Mouse (Mus musculus) lung, postnatal 0 days (tissue): ENCODE results near the gene Eif4h. TPM values are rescaled to one million over a fixed set of nuclear protein-coding genes. Genes with fewer than 3 reads are reported as not detected.

Experiments
- ATAC-seq: fragments of 200-750 bp; cut with Nextera tagmentation; 2 replicates; pipeline ENCODE4 v1.8.0; 2017; ENCODE audit warnings: moderate library complexity
- DNase-seq: peaks from one replicate; pipeline ENCODE4 v3.0.0-alpha.2; 2016; ENCODE audit warnings: low spot score
- H3K27ac ChIP-seq: fragments of 300-500 bp; sonication (generic); 2 replicates; pipeline ENCODE4 v1.5.1; 2014; ENCODE audit warnings: antibody characterized with exemption, mild to moderate bottlenecking, low read length, mixed read lengths
- H3K27me3 ChIP-seq: fragments of 300-500 bp; sonication (generic); replicated peaks from 2 replicates; pipeline ENCODE4 v1.6.1; 2014; ENCODE audit warnings: low read length, mixed read lengths; ENCODE audit not compliant: insufficient read depth
- H3K36me3 ChIP-seq: fragments of 300-500 bp; sonication (generic); 2 replicates; pipeline ENCODE4 v1.6.1; 2014; ENCODE audit warnings: low read length, mixed read lengths; ENCODE audit not compliant: insufficient read depth
- H3K4me1 ChIP-seq: fragments of 300-500 bp; sonication (generic); 2 replicates; pipeline ENCODE4 v1.6.1; 2014; ENCODE audit warnings: antibody characterized with exemption, low read depth, low read length, mixed read lengths; ENCODE audit not compliant: insufficient read depth
- H3K4me2 ChIP-seq: fragments of 300-500 bp; sonication (generic); replicated peaks from 2 replicates; pipeline ENCODE4 v1.6.1; 2014; ENCODE audit warnings: low read depth, mild to moderate bottlenecking, low read length, moderate library complexity, mixed read lengths
- H3K4me3 ChIP-seq: fragments of 300-500 bp; sonication (generic); 2 replicates; pipeline ENCODE4 v1.5.1; 2014; ENCODE audit warnings: low read depth, low read length
- H3K9ac ChIP-seq: fragments of 300-500 bp; sonication (generic); replicated peaks from 2 replicates; pipeline ENCODE4 v1.6.1; 2014; ENCODE audit warnings: low read depth, mild to moderate bottlenecking
- H3K9me3 ChIP-seq: fragments of 300-500 bp; sonication (generic); 2 replicates; pipeline ENCODE4 v1.6.1; 2016; ENCODE audit warnings: low read length, mixed read lengths
- CTCF ChIP-seq: IDR thresholded peaks from 2 replicates; pipeline ENCODE4 v1.5.1; 2016; ENCODE audit warnings: antibody characterized with exemption, mild to moderate bottlenecking
- EP300 ChIP-seq: IDR thresholded peaks from 2 replicates; pipeline ENCODE4 v1.6.1; 2016; ENCODE audit warnings: antibody characterized with exemption, mild to moderate bottlenecking, control low read depth
- WGBS: fragments of 180-500 bp; shearing (Covaris S2); extraction: QIAGEN DNeasy Blood & Tissue Kit; methylation state at CpG from one replicate; pipeline ENCODE4 v1.1.7; 2014; 5-methylcytosine and 5-hydroxymethylcytosine counted together
- polyA plus RNA-seq: library from polyadenylated mRNA; unstranded; fragments of >200 nt; fragmentation: Nextera tagmentation; extraction: Ambion mirVana; gene quantifications from 2 replicates; pipeline ENCODE4 v1.2.1, GENCODE M21; 2015

Eif4h gene
- polyA plus RNA-seq, 1 experiment from 2014 or later: 485 TPM

- Histone ChIP-seq H3K4me2 (no peak within 1 kb of the TSS), H3K9me3 (no peaks in the 10 kb centered on the region), H3K4me1 (no peaks in the 10 kb centered on the region; the same call in 1 of the 2 replicates), H3K9ac (no peak within 1 kb of the TSS), H3K36me3 (peaks cover 23% of the 10 kb centered on the region), H3K27ac (no peak within 1 kb of the TSS), H3K27me3 (no peaks in the 10 kb centered on the region), H3K4me3 (no peak within 1 kb of the TSS)
- no peak for TF ChIP-seq CTCF
- no peak for TF ChIP-seq EP300
- 72% methylated on average over 7 of the region's 7 CpGs for WGBS
- ATAC-seq (no peak), DNase-seq (no peak)
Observed at GRCm38 (mm10) chr5:134614802-134615201, 24.5 kb downstream of the Eif4h start, which contains the start of gene Lat2. TSS of gene Lat2 (minus strand) at chr5:134615025.

DNA sequence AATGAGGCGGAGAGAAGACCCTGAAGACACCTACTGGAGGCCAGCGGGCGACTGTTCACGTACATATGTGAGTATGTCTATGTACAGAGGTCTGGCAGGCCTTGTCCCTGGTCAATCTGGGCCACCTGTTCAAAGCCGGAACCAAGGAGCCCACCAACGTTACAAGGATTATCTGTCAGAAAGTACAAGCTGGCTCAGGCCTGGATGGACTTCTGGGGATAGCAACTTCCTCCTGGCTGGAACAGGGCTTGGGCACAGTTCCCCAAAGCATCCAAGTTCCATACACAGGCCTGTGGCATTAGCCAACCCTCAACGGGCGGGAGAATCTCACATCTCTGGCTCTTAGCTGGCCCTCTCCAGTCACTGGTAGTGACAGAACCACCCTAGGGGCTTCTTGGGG is 25.0 kb downstream of the Eif4h start:
- no peak for ATAC-seq
- 83% methylated on average over 8 of the region's 8 CpGs for WGBS
- no peak overlapping the region for H3K4me2 ChIP-seq
- H3K4me3 ChIP-seq: no peak overlapping the region
- H3K27me3 ChIP-seq: no peaks in the 10 kb centered on the region
- peaks cover 18% of the 10 kb centered on the region for H3K36me3 ChIP-seq
- H3K9me3 ChIP-seq: no peaks in the 10 kb centered on the region
- no peaks in the 10 kb centered on the region; the same call in 1 of the 2 replicates for H3K4me1 ChIP-seq
- TF ChIP-seq CTCF (no peak), EP300 (no peak)
- H3K27ac ChIP-seq: no peak overlapping the region
- no peak for DNase-seq
- H3K9ac ChIP-seq: no peak overlapping the region

- ATAC-seq (no peak), DNase-seq (no peak)
- Histone ChIP-seq H3K9me3 (no peaks in the 10 kb centered on the region), H3K4me2 (no peak overlapping the region), H3K27me3 (no peaks in the 10 kb centered on the region), H3K36me3 (peaks cover 12% of the 10 kb centered on the region), H3K27ac (no peak overlapping the region), H3K9ac (no peak overlapping the region), H3K4me1 (no peaks in the 10 kb centered on the region; the same call in 1 of the 2 replicates), H3K4me3 (no peak overlapping the region)
- WGBS: 77% methylated on average over 9 of the region's 9 CpGs
- no peak for TF ChIP-seq CTCF
- no peak for TF ChIP-seq EP300
Observed at GRCm38 (mm10) chr5:134613727-134614126, 25.6 kb downstream of the Eif4h start.

GRCm38 (mm10) chr5:134611810-134612521 is 27.3 kb downstream of the Eif4h start:
- Histone ChIP-seq H3K4me2 (no peak overlapping the region), H3K36me3 (no peaks in the 10 kb centered on the region), H3K9ac (no peak overlapping the region), H3K4me1 (no peaks in the 10 kb centered on the region; the same call in 1 of the 2 replicates), H3K27ac (no peak overlapping the region), H3K27me3 (no peaks in the 10 kb centered on the region), H3K9me3 (no peaks in the 10 kb centered on the region), H3K4me3 (no peak overlapping the region)
- TF ChIP-seq CTCF (no peak), EP300 (no peak)
- DNase-seq: no peak
- WGBS: 40% methylated on average over 8 of the region's 8 CpGs
- ATAC-seq: peak; percentile 7; the same call in 1 of the 2 replicates

DNA sequence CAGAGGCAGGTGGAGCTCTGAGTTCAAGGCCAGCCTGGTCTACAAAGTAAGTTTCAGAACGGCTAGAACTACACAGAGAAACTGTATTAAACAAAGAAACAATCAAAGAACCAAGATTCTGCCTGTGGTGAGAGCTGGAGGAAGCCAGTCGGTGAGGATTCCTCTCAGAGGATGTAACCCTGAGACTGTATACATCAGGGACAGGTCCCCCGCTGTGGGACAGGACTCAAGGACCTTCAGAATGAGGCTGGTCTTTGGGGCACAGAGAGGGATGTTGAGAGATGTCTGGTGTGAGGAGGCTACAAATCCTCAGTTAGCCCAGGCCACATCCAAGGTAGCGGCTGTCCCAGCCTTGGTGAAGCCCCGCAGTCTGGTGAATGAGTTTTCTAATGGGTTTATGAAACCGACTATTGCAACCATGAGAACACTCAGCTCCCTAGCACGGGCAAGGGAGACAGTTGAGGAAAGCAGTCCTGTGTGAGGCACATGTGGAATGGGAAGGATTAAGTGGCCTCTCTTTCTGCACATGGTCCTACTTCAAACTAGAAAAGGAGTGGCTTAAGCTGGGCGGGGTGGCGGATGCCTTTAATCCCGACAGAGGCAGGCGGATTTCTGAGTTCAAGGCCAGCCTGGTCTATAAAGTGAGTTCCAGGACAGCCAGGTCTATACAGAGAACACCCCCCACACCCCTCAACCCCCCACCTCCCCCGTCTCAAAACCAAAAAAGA is 29.2 kb downstream of the Eif4h start:
- no peak overlapping the region for H3K9ac ChIP-seq
- 83% methylated on average over 12 of the region's 12 CpGs for WGBS
- ATAC-seq (no peak), DNase-seq (no peak)
- no peak overlapping the region for H3K4me3 ChIP-seq
- no peaks in the 10 kb centered on the region for H3K9me3 ChIP-seq
- no peak for TF ChIP-seq EP300
- no peaks in the 10 kb centered on the region for H3K36me3 ChIP-seq
- no peaks in the 10 kb centered on the region for H3K4me1 ChIP-seq
- H3K27me3 ChIP-seq: no peaks in the 10 kb centered on the region
- H3K4me2 ChIP-seq: no peak overlapping the region
- H3K27ac ChIP-seq: no peak overlapping the region

DNA sequence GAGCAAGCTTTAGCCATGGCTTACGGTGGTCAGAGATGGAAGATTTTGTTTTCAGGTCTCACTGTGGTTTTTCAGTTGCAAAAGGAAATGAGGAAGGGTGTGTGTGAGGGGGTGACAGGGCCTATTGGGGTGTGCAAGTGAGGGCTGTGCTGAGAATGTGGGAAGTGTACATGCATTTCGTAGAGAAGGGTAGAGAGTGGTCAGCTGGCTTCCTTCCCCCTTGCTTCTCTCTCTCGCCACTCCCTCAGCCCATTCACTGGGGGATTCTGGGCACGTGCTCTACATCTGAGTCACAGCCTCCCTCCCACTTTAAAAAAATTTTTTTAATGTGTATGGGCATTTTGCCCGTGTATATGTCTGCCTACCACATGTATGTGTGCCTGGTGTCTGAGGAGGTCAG is 32.2 kb downstream of the Eif4h start:
- H3K27ac ChIP-seq: no peak overlapping the region
- H3K4me1 ChIP-seq: no peaks in the 10 kb centered on the region
- H3K9ac ChIP-seq: no peak overlapping the region
- no peaks in the 10 kb centered on the region for H3K9me3 ChIP-seq
- H3K36me3 ChIP-seq: no peaks in the 10 kb centered on the region
- H3K27me3 ChIP-seq: no peaks in the 10 kb centered on the region
- ATAC-seq (peak; percentile 60), DNase-seq (peak; percentile 63)
- TF ChIP-seq CTCF: no peak
- TF ChIP-seq EP300: no peak
- H3K4me3 ChIP-seq: no peak overlapping the region
- H3K4me2 ChIP-seq: no peak overlapping the region
- WGBS: 48% methylated on average over 5 of the region's 5 CpGs
